Mouse (Mus musculus) spleen, postnatal 36 days (tissue): ENCODE results near the gene Syt12.

Experiments
- DNase-seq, 2 experiments: peaks; one replicate each; pipeline ENCODE4 v3.0.0; 2022; ENCODE audit warnings: low spot score in 2 of 2, mixed read lengths in 1 of 2

The Syt12 gene

GRCm38 (mm10) chr19:4447445-4447844, 29.8 kb downstream of the Syt12 start:
- DNase-seq = no peak

- DNase-seq = no peak
Observed at GRCm38 (mm10) chr19:4446661-4447420, 30.4 kb downstream of the Syt12 start.

- DNase-seq = peak in 1 of 2 experiments; percentile 46
Observed at GRCm38 (mm10) chr19:4442408-4442807, 34.8 kb downstream of the Syt12 start.

- DNase-seq = peak; percentile 9 to 21
Observed at GRCm38 (mm10) chr19:4441621-4442161, 35.6 kb downstream of the Syt12 start.

DNA sequence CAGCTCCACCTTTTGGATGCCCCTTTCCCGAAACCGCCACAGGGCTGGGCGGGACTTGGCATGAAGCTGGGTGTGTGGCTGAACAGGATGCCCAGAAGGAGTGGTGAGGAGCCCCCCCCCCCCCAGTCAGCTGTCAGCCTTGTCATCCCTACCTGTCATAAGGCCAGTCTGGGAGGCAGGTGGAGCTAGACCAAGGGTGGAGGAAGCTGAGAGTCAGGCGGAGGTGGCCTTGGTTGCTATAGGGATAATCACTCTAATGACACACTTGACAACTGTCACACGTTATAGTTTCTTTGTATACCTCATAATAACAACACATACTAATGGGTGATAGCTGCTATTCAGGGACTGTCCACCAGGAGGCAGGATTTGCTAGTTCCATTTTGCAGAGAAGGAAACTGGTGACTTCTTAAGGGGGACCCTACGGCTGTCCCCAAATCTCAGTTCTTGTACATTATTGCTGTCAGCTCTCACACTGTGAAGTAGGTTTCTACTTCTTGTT, 36.1 kb downstream of the Syt12 start:
- peak in 1 of 2 experiments; percentile 33 for DNase-seq

DNA sequence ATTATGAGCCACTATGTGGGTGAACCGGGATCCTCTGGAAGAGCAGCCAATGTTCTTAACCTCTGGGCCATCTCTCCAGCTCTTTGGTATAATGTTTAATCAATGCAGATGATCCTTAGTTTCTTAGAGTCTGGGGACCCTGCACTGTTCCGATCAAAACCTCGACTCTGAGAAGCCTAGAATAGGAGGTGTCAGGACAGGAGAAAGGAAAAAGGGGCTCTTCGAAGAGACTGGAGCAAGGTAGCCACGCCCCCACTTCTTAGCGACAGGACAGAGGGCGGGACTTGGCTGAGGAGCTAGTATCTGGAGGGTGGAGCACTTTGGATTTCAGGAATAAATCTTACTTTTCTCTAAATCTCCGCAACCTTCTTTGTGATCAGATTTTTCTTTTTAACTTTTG, 37.0 kb downstream of the Syt12 start:
- no peak for DNase-seq

GRCm38 (mm10) chr19:4439161-4439801, 38.0 kb downstream of the Syt12 start, which contains the start of gene Rhod:
Rhod (minus strand) TSS chr19:4439432.
- peak in 1 of 2 experiments; percentile 14 for DNase-seq

- DNase-seq = no peak
Observed at GRCm38 (mm10) chr19:4438791-4439160, 38.5 kb downstream of the Syt12 start.

DNA sequence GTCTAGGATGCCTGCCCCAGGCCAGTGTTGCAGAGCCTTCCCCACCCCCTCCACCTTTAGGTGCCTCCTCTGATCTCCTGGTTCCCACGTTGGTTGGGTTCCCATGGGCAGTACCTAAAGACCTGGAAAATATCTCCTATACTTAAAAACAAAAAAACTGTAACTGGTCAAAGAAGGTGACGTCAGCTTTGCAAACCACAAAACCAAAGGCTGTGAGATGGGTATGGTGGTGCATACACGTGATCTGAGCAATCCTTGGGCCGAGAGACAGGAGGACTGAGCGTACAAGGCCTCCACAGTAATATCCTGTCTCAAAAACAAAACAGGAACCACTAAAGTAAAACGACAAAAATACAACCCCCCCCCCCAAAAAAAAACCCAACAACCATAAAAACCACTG, 39.4 kb downstream of the Syt12 start:
- DNase-seq = peak in 1 of 2 experiments; percentile 13

- no peak for DNase-seq
Observed at GRCm38 (mm10) chr19:4436254-4436653, 41.0 kb downstream of the Syt12 start.

DNA sequence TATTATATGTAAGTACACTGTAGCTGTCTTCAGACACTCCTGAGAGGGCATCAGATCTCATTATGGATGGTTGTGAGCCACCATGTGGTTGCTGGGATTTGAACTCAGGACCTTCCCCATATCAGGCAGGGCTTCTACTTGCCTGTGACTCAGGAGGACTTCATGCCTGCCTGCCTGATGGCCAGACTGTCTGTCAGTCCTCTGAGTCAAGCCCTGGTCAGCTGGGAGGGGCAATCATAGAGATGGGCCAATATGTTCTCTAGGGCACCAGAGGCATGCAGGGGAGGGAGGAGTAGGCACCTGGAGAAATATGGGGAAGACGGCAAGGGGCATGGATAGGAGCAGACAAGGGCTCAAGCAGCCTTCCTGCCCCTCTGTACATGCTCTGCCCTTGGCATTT, 42.2 kb downstream of the Syt12 start:
- DNase-seq = no peak

GRCm38 (mm10) chr19:4433756-4434155, 43.5 kb downstream of the Syt12 start:
- no peak for DNase-seq

DNA sequence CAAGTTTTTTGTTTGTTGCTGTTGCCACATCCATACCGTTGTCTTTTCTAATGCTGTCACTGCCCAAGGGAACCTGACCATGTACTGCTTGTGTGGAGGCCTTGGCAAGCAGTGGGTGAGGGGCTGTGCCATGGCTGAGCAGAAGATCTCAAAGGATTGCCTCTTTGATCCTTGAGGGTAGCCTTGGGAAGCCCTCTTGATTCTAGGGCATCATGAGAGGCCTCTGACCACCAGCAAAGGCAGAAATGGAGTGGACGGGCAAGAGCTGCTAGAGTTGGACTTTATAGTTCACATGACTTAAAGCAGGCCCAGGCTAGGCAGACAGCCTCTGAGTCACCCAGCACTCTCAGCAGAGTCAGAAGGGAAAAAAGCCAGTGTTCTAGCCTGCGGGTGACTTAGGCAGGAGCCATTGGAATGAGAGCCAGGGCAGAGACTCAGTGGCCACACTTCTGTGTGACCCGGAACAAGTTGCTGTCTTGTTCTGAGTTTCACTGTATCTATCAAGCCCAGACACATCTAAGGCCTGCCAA, 47.1 kb downstream of the Syt12 start:
- DNase-seq = no peak

DNA sequence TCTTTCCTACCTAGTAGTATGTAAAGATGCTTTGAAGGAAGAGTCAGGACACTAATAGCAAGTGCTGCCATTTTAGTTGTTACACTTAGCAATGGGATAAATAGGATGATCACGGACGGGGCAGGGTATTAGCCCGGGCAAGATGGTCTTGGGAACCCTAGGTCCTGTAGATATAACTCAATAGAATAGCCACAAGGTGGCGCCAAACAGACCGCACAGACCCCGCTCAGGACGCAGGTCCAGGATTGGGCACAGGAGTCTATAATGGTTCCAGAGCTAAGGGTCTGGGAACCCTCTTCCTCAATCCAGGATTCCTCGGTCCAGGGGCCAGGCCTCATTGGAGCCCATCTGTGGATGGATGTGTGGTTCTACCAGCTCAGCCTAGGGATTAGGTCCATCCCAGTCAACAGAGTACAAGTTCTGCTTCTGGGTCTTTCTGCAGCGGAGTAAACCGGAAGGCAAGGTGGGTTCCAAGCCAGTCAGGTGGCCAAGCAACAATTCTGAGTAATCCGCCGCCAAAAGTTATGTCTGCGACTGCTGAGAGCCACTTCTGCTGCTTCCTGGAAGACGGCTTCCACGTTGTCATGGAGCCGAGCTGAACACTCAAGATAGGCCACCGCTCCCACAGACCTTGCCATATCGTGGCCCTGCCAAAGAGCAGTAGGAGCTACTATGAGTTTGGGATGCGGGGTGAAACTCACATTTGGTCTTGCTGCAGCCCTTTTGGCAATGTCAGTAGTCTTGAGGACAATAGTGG, 51.5 kb downstream of the Syt12 start:
- peak in 1 of 2 experiments; percentile 17 for DNase-seq

GRCm38 (mm10) chr19:4423021-4423420, 54.2 kb downstream of the Syt12 start:
- no peak for DNase-seq

GRCm38 (mm10) chr19:4422581-4422980, 54.7 kb downstream of the Syt12 start:
- DNase-seq = no peak

DNA sequence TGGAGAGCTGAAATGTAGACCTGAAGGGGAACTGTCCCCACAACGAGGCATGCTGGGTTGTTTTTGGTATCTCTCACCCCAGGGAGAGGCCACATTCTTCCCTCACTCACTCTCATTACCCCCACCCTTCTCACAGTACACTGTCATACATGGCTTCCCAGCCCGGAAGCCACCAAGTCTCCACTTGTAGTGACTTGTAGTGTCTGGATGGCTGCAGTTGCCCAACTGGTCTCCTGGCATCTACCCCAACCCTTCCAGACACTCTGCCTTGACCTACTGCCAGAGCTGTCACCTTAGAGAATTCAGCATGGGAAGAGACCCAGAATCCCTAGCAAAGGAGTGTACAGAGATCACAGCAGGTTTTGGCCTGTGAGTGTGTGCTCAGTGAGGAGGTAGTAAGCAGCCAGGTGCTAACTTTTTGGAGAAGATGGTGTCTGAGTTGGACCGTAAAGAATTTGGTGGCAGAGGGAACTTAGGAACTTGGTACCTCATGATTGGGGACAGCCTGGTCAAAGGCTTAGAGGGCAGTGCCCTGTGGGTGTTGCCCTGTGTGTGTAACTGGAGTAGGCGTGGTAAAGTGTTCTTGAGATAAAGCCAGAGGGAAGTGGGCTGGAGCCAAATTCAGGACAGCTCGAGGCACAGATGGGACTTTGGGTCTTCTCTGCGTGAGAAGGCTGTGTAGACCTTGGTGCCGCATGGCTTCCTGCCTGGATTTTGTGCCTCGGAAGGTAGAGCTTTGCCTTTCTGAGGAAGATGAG, 56.9 kb downstream of the Syt12 start:
- no peak for DNase-seq

GRCm38 (mm10) chr19:4419711-4420110, 57.5 kb downstream of the Syt12 start:
- DNase-seq = no peak

DNA sequence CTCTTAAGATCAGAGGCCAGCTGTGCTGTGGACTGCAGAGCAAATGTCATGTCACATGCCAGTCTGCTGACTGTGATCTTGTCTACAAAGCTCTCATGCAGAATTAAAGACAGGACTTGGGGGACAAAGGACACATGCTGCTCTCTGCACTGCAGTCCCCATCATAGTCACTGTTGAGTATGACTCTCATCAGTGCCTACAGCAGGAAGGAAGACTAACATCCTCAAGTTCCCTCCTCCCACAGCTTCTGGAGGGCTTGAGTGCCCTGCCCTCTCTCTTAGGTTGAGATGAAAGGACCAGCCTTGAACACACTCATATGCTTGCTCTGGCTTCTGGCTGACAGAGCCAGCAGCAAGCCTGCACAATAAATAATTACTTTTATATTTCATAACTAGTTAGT, 59.5 kb downstream of the Syt12 start:
- no peak for DNase-seq

GRCm38 (mm10) chr19:4417183-4417582, 60.1 kb downstream of the Syt12 start:
- peak; percentile 65 to 72 for DNase-seq

DNA sequence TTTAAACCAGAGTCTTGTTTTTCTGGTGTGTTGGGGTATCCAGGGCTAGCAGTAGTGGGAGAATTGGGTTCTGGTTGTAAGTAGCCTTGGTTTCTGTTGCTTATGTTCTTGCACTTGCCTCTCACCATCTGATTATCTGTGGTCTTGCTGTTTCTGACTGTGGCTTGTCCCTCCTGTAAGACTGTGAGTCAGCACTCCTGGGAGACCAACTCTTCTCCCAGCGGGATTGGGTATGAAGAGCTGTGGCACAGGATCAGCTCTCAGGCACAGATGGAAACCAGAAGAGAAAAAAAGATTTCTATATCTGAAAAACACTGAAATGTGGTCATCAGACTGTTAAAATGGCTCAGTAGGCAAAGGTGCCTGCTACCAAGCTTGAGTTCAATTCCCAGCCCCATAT, 62.6 kb downstream of the Syt12 start:
- no peak for DNase-seq
